Mouse (Mus musculus): ENCODE results near the gene Mrps18b.

DNA sequence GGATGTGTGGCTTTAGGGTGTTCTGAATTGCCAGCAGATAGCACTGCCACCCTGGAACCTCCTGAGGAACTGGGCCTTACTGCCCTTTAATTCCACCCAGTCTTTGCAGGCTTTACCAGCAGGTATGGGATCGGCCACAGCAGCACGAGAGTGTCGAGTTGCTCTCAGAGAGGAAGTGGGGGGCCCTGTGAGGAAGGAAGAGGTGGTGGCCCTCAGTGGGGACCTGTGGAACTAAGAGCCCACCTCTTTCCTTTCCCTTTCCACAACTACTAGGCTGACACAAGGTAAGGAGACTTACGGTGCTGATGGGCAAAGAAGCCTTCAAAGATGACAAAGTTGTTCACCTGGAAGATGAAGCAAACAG is 12.2 kb downstream of the Mrps18b start:
- TF ChIP-seq CTCF (conservative IDR thresholded peaks at IDR 0.05; ENCODE audit: low read length) (no peak), POU5F1 (IDR thresholded peaks at IDR 0.05; ENCODE audit: borderline replicate concordance, low read length) (no peak)
